13 mouse cellular contexts compared by ENCODE assay signal in the genomic region with DNA sequence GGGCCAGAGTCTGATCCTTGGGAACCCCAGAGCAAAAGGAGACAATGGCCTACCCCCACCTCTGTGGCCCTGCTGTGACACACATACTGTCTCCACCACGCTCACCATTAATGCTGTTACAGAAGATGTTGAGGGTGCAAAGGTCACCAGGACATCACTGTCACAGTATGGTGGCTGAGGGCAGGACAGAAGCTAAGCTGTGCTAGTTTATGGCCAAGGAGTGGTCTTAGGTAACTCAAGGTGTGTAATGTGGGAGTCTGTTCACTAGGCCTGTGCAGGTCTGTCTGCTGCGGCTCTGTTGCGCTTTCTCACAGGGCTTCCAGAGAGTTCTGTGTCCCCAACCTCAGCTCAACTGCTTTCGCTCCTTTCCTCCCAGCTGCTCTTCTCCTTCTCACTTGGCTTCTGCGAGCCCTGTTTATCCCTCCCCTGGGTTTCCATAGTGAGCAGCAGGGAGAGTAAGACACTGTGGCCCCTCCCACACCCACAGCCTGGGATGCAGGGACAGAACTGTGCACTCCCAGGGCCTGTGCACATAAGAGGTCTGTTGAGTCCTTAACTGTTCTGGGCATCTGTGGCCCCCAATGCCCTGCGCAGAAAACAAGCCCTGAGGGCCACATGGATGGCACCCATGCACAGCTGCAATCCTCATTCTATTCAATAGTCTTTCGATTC. TPM values are rescaled to one million over a fixed set of nuclear protein-coding genes. Genes with fewer than 3 reads are reported as not detected.
DNase-seq lines count a peak whose midpoint lies in the region; ATAC-seq lines count a peak whose summit lies in the region.
"Had no signal": no experiment of that assay in that cellular context is flagged by ENCODE, and none has a peak within 500 bp of the region (broad histone marks: within the 10 kb centered on the region; RNA-seq: fewer than 3 reads in every experiment).

No protein-coding gene starts in this region.

- no peak overlapping the region for H3K4me3 ChIP-seq in hindbrain, embryonic 13.5 days
- H3K4me3 ChIP-seq in hindbrain, embryonic 11.5 days (ENCODE audit: low read depth, low read length), result no peak overlapping the region
- no peak overlapping the region for H3K4me3 ChIP-seq in limb, embryonic 10.5 days
- H3K4me3 ChIP-seq: forebrain, embryonic 12.5 days; heart, embryonic 15.5 days; myocyte had no signal

- no peaks in the 10 kb centered on the region for H3K9me3 ChIP-seq in hindbrain, embryonic 13.5 days
- H3K9me3 ChIP-seq in hindbrain, embryonic 11.5 days (ENCODE audit: control insufficient read depth, low read length), result no peaks in the 10 kb centered on the region
- H3K9me3 ChIP-seq in limb, embryonic 10.5 days (replicated peaks), result no peaks in the 10 kb centered on the region
- H3K9me3 ChIP-seq: forebrain, embryonic 12.5 days; heart, embryonic 15.5 days had no signal

- no peak for ATAC-seq in hindbrain, embryonic 13.5 days (ENCODE audit: low FRiP score)
- ATAC-seq in hindbrain, embryonic 11.5 days (ENCODE audit: low FRiP score), result no peak

- peaks cover 13% of the 10 kb centered on the region for H3K4me1 ChIP-seq in hindbrain, embryonic 13.5 days (replicated peaks)
- 0 out of 2 replicates have a peak, but pooled peaks cover 2% of the 10 kb centered on the region for H3K4me1 ChIP-seq in hindbrain, embryonic 11.5 days (replicated peaks; ENCODE audit: control insufficient read depth, insufficient read depth, low read length)
- peaks cover 6% of the 10 kb centered on the region for H3K4me1 ChIP-seq in limb, embryonic 10.5 days

- no peak overlapping the region for H3K9ac ChIP-seq in hindbrain, embryonic 13.5 days
- H3K9ac ChIP-seq in hindbrain, embryonic 11.5 days (ENCODE audit: low read depth, low read length), result no peak overlapping the region
- H3K9ac ChIP-seq: forebrain, embryonic 12.5 days; heart, embryonic 15.5 days had no signal

- intact Hi-C loops in gastrocnemius, postnatal 14 days (cut with DNase I; ENCODE audit: low total_unique reads), result no loop called here
- intact Hi-C loops in left cerebral cortex, postnatal 14 days (cut with DNase I), result no loop called here

- DNase-seq in hindbrain, embryonic 11.5 days (ENCODE audit: low spot score), result no peak
- peak; percentile 66 for DNase-seq in R1 (ENCODE audit: low read depth, low spot score)
- peak; percentile 39 for DNase-seq in gastrocnemius, postnatal 14 days
- no peak for DNase-seq in limb, embryonic 10.5 days (ENCODE audit: low spot score)
- DNase-seq in kidney, postnatal 25 days, result no peak
- DNase-seq in left cerebral cortex, postnatal 14 days (ENCODE audit: low spot score in 2 of 2), result no peak
- DNase-seq: embryo, embryonic 11 days; right cerebral cortex, postnatal 4 days had no signal

- 0 out of 2 replicates have a peak overlapping the region, but pooled peaks have one; percentile 19 for H3K27ac ChIP-seq in hindbrain, embryonic 13.5 days
- no peak overlapping the region for H3K27ac ChIP-seq in hindbrain, embryonic 11.5 days (ENCODE audit: low read depth, low read length)
- 0 out of 2 replicates have a peak overlapping the region, but pooled peaks have one; percentile 19 for H3K27ac ChIP-seq in limb, embryonic 10.5 days
- H3K27ac ChIP-seq: forebrain, embryonic 12.5 days; heart, embryonic 15.5 days; kidney, postnatal 0 days had no signal

- no peaks in the 10 kb centered on the region for H3K27me3 ChIP-seq in hindbrain, embryonic 13.5 days
- H3K27me3 ChIP-seq in hindbrain, embryonic 11.5 days (ENCODE audit: control insufficient read depth, insufficient read depth, low read length), result no peaks in the 10 kb centered on the region
- H3K27me3 ChIP-seq in limb, embryonic 10.5 days (ENCODE audit: low read depth, poor library complexity, severe bottlenecking), result no peaks in the 10 kb centered on the region
- H3K27me3 ChIP-seq: forebrain, embryonic 12.5 days; heart, embryonic 15.5 days had no signal

- 0 out of 2 replicates have a peak, but pooled peaks cover 3% of the 10 kb centered on the region for H3K36me3 ChIP-seq in hindbrain, embryonic 13.5 days
- no peaks in the 10 kb centered on the region for H3K36me3 ChIP-seq in hindbrain, embryonic 11.5 days (ENCODE audit: control insufficient read depth, insufficient read depth, low read length)
- no peaks in the 10 kb centered on the region for H3K36me3 ChIP-seq in limb, embryonic 10.5 days
- H3K36me3 ChIP-seq: heart, embryonic 15.5 days had no signal

- H3K4me2 ChIP-seq in hindbrain, embryonic 13.5 days, result no peak overlapping the region
- H3K4me2 ChIP-seq in hindbrain, embryonic 11.5 days (replicated peaks; ENCODE audit: low read depth, low read length), result no peak overlapping the region
- H3K4me2 ChIP-seq: forebrain, embryonic 12.5 days; heart, embryonic 15.5 days had no signal

- WGBS in hindbrain, embryonic 13.5 days, result 59% methylated on average over 7 of the region's 7 CpGs
- 77% methylated on average over 6 of the region's 7 CpGs for WGBS in hindbrain, embryonic 11.5 days
- WGBS in limb, embryonic 10.5 days, result 84% methylated on average over 7 of the region's 7 CpGs

RNA-seq across cellular contexts. Expression of a gene that starts 30.9 kb away (rescaled TPM):
- polyA plus RNA-seq in hindbrain, embryonic 13.5 days (2015; fragmentation: Nextera tagmentation; extraction: Ambion mirVana), result 27.1 and 30.8 TPM in 2 replicates
- 20.1 and 21.1 TPM in 2 replicates for polyA plus RNA-seq in hindbrain, embryonic 11.5 days (2014; fragmentation: Nextera tagmentation; extraction: Ambion mirVana)
- 10 to 100 TPM; 37.5 to 49.7 TPM for total RNA-seq in gastrocnemius, postnatal 14 days (2021)
- 10.7 and 13.3 TPM in 2 replicates for polyA plus RNA-seq in limb, embryonic 10.5 days (2016; fragmentation: Nextera tagmentation; extraction: Ambion mirVana)
- 10 to 100 TPM; 78.9 to 81.1 TPM for total RNA-seq in left cerebral cortex, postnatal 14 days (2021)

RNA-seq across cellular contexts. Expression of a gene that starts 31.9 kb away (rescaled TPM):
- polyA plus RNA-seq in hindbrain, embryonic 13.5 days (2015; fragmentation: Nextera tagmentation; extraction: Ambion mirVana), result 18.6 and 18.8 TPM in 2 replicates
- polyA plus RNA-seq in hindbrain, embryonic 11.5 days (2014; fragmentation: Nextera tagmentation; extraction: Ambion mirVana), result 24.7 and 25.2 TPM in 2 replicates
- 1 to 10 TPM; 2.0 to 2.6 TPM for total RNA-seq in gastrocnemius, postnatal 14 days (2021)
- 27.1 and 34.4 TPM in 2 replicates for polyA plus RNA-seq in limb, embryonic 10.5 days (2016; fragmentation: Nextera tagmentation; extraction: Ambion mirVana)
- total RNA-seq in left cerebral cortex, postnatal 14 days (2021), result 1 to 10 TPM; 5.1 to 6.0 TPM

Comparison
In these comparisons a context has a peak if more than half of its experiments do, and no peak if none do; other contexts are left out.
1. DNase-seq: peak in R1 (single experiment) and gastrocnemius, postnatal 14 days (single experiment); none in hindbrain, embryonic 11.5 days (single experiment), limb, embryonic 10.5 days (single experiment), kidney, postnatal 25 days (0 of 2) and left cerebral cortex, postnatal 14 days (0 of 2).